8 mouse cellular contexts compared by ENCODE assay signal in genomic region chr10:77509403-77510187, GRCm38 (mm10). TPM values are rescaled to one million over a fixed set of nuclear protein-coding genes. Genes with fewer than 3 reads are reported as not detected.
DNase-seq lines count a peak whose midpoint lies in the region; ATAC-seq lines count a peak whose summit lies in the region.

No protein-coding gene starts in this region.

- peak; percentile 82 for ATAC-seq in hindbrain, embryonic 13.5 days (ENCODE audit: low FRiP score)
- peak; percentile 92 for ATAC-seq in megakaryocyte, adult 5-6 weeks (ENCODE audit: poor library complexity, severe bottlenecking)

- peak; percentile 86 for DNase-seq in R1 (ENCODE audit: low read depth, low spot score)
- DNase-seq in cerebellum, postnatal 10 days = peak; percentile 97 to 98
- peak; percentile 69 to 81 for DNase-seq in frontal cortex, postnatal 25 days (ENCODE audit: low spot score in 2 of 2)
- DNase-seq in layer of hippocampus, postnatal 36 days = peak; percentile 75 to 85
- peak; percentile 73 to 88 for DNase-seq in right cerebral cortex, postnatal 10 days (ENCODE audit: low spot score in 2 of 2)
- DNase-seq in urinary bladder, postnatal 25 days (ENCODE audit: low spot score) = peak; percentile 84

- H3K4me1 ChIP-seq in hindbrain, embryonic 13.5 days (replicated peaks) = peaks cover 30% of the 10 kb centered on the region

- 0 out of 2 replicates have a peak overlapping the region, but pooled peaks have one; percentile 40 for H3K27ac ChIP-seq in hindbrain, embryonic 13.5 days

- H3K9ac ChIP-seq in hindbrain, embryonic 13.5 days = peak overlapping the region; percentile 46; the same call in 1 of the 2 replicates

- H3K4me2 ChIP-seq in hindbrain, embryonic 13.5 days = no peak overlapping the region

- peaks cover 80% of the 10 kb centered on the region for H3K36me3 ChIP-seq in hindbrain, embryonic 13.5 days

- 43% methylated on average over 12 of the region's 12 CpGs for WGBS in hindbrain, embryonic 13.5 days

- H3K27me3 ChIP-seq in hindbrain, embryonic 13.5 days = no peaks in the 10 kb centered on the region

- H3K4me3 ChIP-seq in hindbrain, embryonic 13.5 days = no peak overlapping the region

- H3K9me3 ChIP-seq in hindbrain, embryonic 13.5 days = no peaks in the 10 kb centered on the region

RNA-seq across cellular contexts. Expression of gene Fam207a, which starts 6.0 kb away (rescaled TPM):
- 41.2 and 41.8 TPM in 2 replicates for polyA plus RNA-seq in hindbrain, embryonic 13.5 days (2015; fragmentation: Nextera tagmentation; extraction: Ambion mirVana)
- 10 to 100 TPM; 35.1 to 37.4 TPM for total RNA-seq in layer of hippocampus, postnatal 36 days (2021)
- 11.5 and 11.7 TPM in 2 replicates for total RNA-seq in megakaryocyte, adult 5-6 weeks (2015)
- 36.3 and 46.5 TPM in 2 replicates for total RNA-seq in megakaryocyte, adult 5-6 weeks (2017)

RNA-seq across cellular contexts. Expression of gene Itgb2, which starts 20.5 kb away (rescaled TPM):
- polyA plus RNA-seq in hindbrain, embryonic 13.5 days (2015; fragmentation: Nextera tagmentation; extraction: Ambion mirVana) = 0.67 and 0.90 TPM in 2 replicates
- total RNA-seq in layer of hippocampus, postnatal 36 days (2021) = 1 to 10 TPM; 3.6 TPM
- 342 TPM in 2 replicates for total RNA-seq in megakaryocyte, adult 5-6 weeks (2015)
- total RNA-seq in megakaryocyte, adult 5-6 weeks (2017) = 400 and 419 TPM in 2 replicates

Comparison
In these comparisons a context has a peak if more than half of its experiments do, and no peak if none do; other contexts are left out.
1. RNA of gene Itgb2, which starts 20.5 kb away (total RNA-seq): 342 to 419 TPM in megakaryocyte, adult 5-6 weeks; 3.6 TPM in layer of hippocampus, postnatal 36 days; every median in the first group is over 10 times any median in the second.
2. Peak in every context shown above with its lines, with median percentiles within 50 percentile points of each other: DNase-seq.